Mouse (Mus musculus): ENCODE results near the gene Fzd10. TPM values are rescaled to one million over a fixed set of nuclear protein-coding genes. Genes with fewer than 3 reads are reported as not detected.

Gene Fzd10
- total and polyA plus RNA-seq, 2 experiments from 2014 or later = 3.3 to 20.8 TPM

DNA sequence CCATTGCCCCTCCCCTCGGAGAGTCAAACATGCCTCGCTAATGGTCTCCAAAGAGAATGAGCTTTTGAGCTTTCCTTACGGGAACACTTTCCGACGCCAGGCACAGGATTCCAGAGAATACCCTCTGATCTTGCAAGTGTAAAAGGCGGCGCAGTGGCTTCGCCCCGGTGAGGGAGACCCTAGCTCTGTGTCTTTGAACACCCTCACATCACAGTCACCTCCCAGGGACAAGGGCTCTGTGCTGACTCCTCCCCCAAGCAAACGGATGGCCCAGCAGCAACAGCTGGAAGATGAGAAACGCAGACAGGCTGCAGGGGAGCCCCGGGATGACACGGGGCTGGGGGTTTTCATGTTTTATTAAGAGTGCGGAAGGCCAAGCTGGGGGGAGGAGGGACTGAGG is 6.0 kb downstream of the Fzd10 start:
- Histone ChIP-seq H3K36me3 (ENCODE audit: insufficient read depth, low read length) (no peaks in the 10 kb centered on the region), H3K4me3 (ENCODE audit: low read depth, low read length) (no peak overlapping the region), H3K9ac (replicated peaks; ENCODE audit: low read length, poor library complexity, severe bottlenecking) (no peak overlapping the region), H3K27ac (ENCODE audit: low read depth, low read length) (no peak overlapping the region), H3K9me3 (ENCODE audit: low read length) (no peaks in the 10 kb centered on the region), H3K4me2 (ENCODE audit: low read depth, low read length, poor library complexity, severe bottlenecking) (no peak overlapping the region), H3K27me3 (ENCODE audit: insufficient read depth, low read length) (peaks cover 7% of the 10 kb centered on the region), H3K4me1 (ENCODE audit: insufficient read depth, low read length) (0 out of 2 replicates have a peak, but pooled peaks cover 2% of the 10 kb centered on the region)
- WGBS = 13% methylated on average over 14 of the region's 14 CpGs
- DNase-seq (ENCODE audit: low spot score) (no peak), ATAC-seq (ENCODE audit: low FRiP score) (no peak)
- no peak for TF ChIP-seq CTCF (IDR thresholded peaks at IDR 0.05)

DNA sequence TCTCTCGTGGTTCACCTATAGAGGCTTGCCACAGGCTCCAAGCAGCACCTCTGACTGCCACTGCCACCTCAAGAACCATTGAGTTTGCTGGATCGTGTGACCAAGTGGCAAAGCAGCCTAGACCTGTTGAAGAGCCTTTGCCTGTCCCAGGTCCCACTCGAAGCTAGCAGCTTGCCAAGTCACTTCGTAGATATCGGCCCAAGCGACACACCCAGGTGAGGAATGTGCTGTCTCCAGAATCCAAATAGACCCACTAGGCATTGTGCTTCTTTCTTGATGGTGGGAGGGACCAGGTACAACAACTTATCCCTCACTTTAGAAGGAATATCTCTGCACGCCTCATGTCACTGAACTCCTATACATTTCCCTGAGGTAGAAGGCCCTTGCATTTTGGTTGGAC is 8.4 kb downstream of the Fzd10 start:
- H3K4me2 ChIP-seq (ENCODE audit: low read depth, low read length, poor library complexity, severe bottlenecking) = no peak overlapping the region
- H3K4me1 ChIP-seq (ENCODE audit: insufficient read depth, low read length) = no peaks in the 10 kb centered on the region
- H3K4me3 ChIP-seq (ENCODE audit: low read depth, low read length) = no peak overlapping the region
- no peak for TF ChIP-seq CTCF (IDR thresholded peaks at IDR 0.05)
- no peak for DNase-seq (ENCODE audit: low spot score)
- no peak for ATAC-seq (ENCODE audit: low FRiP score)
- no peaks in the 10 kb centered on the region for H3K9me3 ChIP-seq (ENCODE audit: low read length)
- no peaks in the 10 kb centered on the region for H3K27me3 ChIP-seq (ENCODE audit: insufficient read depth, low read length)
- H3K27ac ChIP-seq (ENCODE audit: low read depth, low read length) = no peak overlapping the region
- H3K36me3 ChIP-seq (ENCODE audit: insufficient read depth, low read length) = no peaks in the 10 kb centered on the region
- no peak overlapping the region for H3K9ac ChIP-seq (replicated peaks; ENCODE audit: low read length, poor library complexity, severe bottlenecking)
- WGBS = 93% methylated on average over 7 of the region's 7 CpGs

DNA sequence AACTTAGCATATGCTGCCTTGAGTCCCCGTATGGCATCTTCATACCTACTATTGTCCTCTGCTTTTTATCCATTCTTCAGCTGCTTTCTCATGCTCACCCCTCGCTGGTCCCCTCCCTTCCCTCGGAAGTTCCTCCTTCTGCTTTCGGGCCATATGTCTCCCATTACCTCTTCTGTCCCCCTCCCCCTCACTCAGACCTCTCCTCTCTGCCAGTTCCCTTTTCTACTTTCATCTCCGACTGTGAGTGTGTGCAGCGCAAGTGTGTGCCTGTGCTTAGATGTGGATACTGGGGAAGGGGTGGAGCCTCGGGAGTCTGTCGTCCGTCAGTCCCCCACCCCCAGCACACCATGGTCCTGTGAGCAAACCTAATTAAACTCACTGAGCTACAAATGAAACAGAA is 17.0 kb downstream of the Fzd10 start:
- no peaks in the 10 kb centered on the region for H3K36me3 ChIP-seq (ENCODE audit: insufficient read depth, low read length)
- no peak for DNase-seq (ENCODE audit: low spot score)
- 11% methylated on average over 9 of the region's 9 CpGs for WGBS

DNA sequence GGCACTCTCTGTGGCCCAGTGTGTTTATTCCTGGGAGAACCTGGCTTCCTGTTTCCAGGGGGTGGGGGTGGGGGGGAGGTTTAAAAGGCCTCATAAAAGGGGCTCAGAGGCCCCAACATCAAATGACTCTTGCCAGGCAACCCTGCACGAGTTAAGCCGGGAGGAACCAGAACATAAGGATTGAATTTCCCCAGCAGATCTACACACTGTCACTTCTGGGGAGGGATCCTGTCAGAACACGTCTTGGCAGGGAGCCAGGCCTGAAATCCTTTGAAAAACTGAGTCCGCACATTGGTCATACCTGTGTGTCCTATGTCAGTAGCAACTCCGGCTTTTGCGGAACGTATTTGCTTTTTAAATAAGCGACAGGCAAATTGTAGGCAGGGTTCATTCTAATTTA is 19.3 kb downstream of the Fzd10 start:
- 28% methylated on average over 8 of the region's 8 CpGs for WGBS
- Histone ChIP-seq H3K36me3 (ENCODE audit: insufficient read depth, low read length) (no peaks in the 10 kb centered on the region), H3K9me3 (ENCODE audit: low read length) (no peaks in the 10 kb centered on the region), H3K4me2 (ENCODE audit: low read depth, low read length, poor library complexity, severe bottlenecking) (no peak overlapping the region), H3K27ac (ENCODE audit: low read depth, low read length) (no peak overlapping the region), H3K9ac (replicated peaks; ENCODE audit: low read length, poor library complexity, severe bottlenecking) (no peak overlapping the region), H3K4me3 (ENCODE audit: low read depth, low read length) (no peak overlapping the region), H3K4me1 (ENCODE audit: insufficient read depth, low read length) (no peaks in the 10 kb centered on the region), H3K27me3 (ENCODE audit: insufficient read depth, low read length) (0 out of 2 replicates have a peak, but pooled peaks cover 3% of the 10 kb centered on the region)
- TF ChIP-seq CTCF (IDR thresholded peaks at IDR 0.05) = no peak
- ATAC-seq (ENCODE audit: low FRiP score) (no peak), DNase-seq (ENCODE audit: low spot score) (no peak)

More for the DNA sequence above, 17.0 kb downstream of the Fzd10 start:
- no peak for TF ChIP-seq CTCF (IDR thresholded peaks at IDR 0.05)
- Histone ChIP-seq H3K4me1 (ENCODE audit: insufficient read depth, low read length) (no peaks in the 10 kb centered on the region), H3K4me2 (ENCODE audit: low read depth, low read length, poor library complexity, severe bottlenecking) (no peak overlapping the region), H3K27me3 (ENCODE audit: insufficient read depth, low read length) (0 out of 2 replicates have a peak, but pooled peaks cover 3% of the 10 kb centered on the region), H3K4me3 (ENCODE audit: low read depth, low read length) (no peak overlapping the region), H3K9me3 (ENCODE audit: low read length) (no peaks in the 10 kb centered on the region), H3K9ac (replicated peaks; ENCODE audit: low read length, poor library complexity, severe bottlenecking) (no peak overlapping the region), H3K27ac (ENCODE audit: low read depth, low read length) (no peak overlapping the region)
- no peak for ATAC-seq (ENCODE audit: low FRiP score)

DNA sequence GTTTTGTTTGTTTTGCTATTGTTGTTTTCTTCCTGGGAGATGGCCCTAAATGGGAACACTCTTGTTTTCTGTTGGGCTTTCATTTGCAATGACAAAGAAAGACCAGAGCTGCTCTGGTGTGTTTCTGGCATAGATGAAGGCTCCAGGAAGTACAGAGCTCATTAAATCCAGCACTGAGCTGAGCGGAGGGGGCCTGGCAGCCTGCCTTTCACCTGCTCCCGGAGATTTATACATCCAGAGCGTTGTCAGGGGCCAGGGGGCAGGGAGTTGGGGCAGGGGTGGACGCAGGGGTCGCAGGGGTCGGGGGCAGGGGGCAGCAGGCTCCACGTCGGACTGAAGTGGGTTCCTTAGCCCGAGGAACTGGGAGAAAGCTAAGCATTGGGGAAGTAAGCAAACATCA is 19.8 kb downstream of the Fzd10 start:
- no peak for TF ChIP-seq CTCF (IDR thresholded peaks at IDR 0.05)
- 8% methylated on average over 9 of the region's 9 CpGs for WGBS
- Histone ChIP-seq H3K27me3 (ENCODE audit: insufficient read depth, low read length) (0 out of 2 replicates have a peak, but pooled peaks cover 3% of the 10 kb centered on the region), H3K9ac (replicated peaks; ENCODE audit: low read length, poor library complexity, severe bottlenecking) (no peak overlapping the region), H3K27ac (ENCODE audit: low read depth, low read length) (no peak overlapping the region), H3K4me1 (ENCODE audit: insufficient read depth, low read length) (no peaks in the 10 kb centered on the region), H3K9me3 (ENCODE audit: low read length) (no peaks in the 10 kb centered on the region), H3K36me3 (ENCODE audit: insufficient read depth, low read length) (no peaks in the 10 kb centered on the region), H3K4me2 (ENCODE audit: low read depth, low read length, poor library complexity, severe bottlenecking) (no peak overlapping the region), H3K4me3 (ENCODE audit: low read depth, low read length) (no peak overlapping the region)
- DNase-seq (ENCODE audit: low spot score) (no peak), ATAC-seq (ENCODE audit: low FRiP score) (no peak)

DNA sequence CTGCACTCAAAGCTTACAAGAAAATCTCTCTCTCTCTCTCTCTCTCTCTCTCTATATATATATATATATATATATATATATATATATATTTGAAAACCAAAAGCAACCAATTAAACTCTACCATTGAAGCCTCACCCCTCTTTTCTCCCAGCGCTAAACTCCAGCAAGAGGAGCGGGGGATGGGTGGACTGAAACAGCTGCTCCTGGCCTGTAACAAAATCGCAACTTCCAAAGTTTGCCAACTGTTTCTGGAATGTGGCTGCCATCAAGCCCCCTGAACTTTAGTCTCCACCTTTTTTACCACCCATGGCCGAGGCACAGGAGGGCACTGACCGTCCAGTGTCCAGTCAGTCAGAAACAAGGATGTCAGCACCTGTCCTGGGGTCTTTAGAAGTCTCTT is 27.1 kb downstream of the Fzd10 start:
- Histone ChIP-seq H3K9me3 (ENCODE audit: low read length) (no peaks in the 10 kb centered on the region), H3K27ac (ENCODE audit: low read depth, low read length) (no peak overlapping the region), H3K36me3 (ENCODE audit: insufficient read depth, low read length) (no peaks in the 10 kb centered on the region), H3K27me3 (ENCODE audit: insufficient read depth, low read length) (no peaks in the 10 kb centered on the region), H3K4me1 (ENCODE audit: insufficient read depth, low read length) (no peaks in the 10 kb centered on the region), H3K4me2 (ENCODE audit: low read depth, low read length, poor library complexity, severe bottlenecking) (no peak overlapping the region), H3K4me3 (ENCODE audit: low read depth, low read length) (no peak overlapping the region), H3K9ac (replicated peaks; ENCODE audit: low read length, poor library complexity, severe bottlenecking) (no peak overlapping the region)
- ATAC-seq (ENCODE audit: low FRiP score) (no peak), DNase-seq (ENCODE audit: low spot score) (no peak)
- WGBS = 58% methylated on average over 5 of the region's 5 CpGs
- TF ChIP-seq CTCF (IDR thresholded peaks at IDR 0.05) = no peak

All from midbrain, postnatal 0 days (tissue).